Mouse (Mus musculus) liver, postnatal 0 days (tissue): ENCODE results near the gene Gabrb3.

Experiments used
- CTCF ChIP-seq: sonication (generic); IDR thresholded peaks from 2 replicates; pipeline ENCODE4 v1.5.1; 2016; ENCODE audit warnings: antibody characterized with exemption, low read depth
- EP300 ChIP-seq: IDR thresholded peaks from 2 replicates; pipeline ENCODE4 v1.6.1; 2016; ENCODE audit warnings: antibody characterized with exemption, low read depth, mild to moderate bottlenecking

DNA sequence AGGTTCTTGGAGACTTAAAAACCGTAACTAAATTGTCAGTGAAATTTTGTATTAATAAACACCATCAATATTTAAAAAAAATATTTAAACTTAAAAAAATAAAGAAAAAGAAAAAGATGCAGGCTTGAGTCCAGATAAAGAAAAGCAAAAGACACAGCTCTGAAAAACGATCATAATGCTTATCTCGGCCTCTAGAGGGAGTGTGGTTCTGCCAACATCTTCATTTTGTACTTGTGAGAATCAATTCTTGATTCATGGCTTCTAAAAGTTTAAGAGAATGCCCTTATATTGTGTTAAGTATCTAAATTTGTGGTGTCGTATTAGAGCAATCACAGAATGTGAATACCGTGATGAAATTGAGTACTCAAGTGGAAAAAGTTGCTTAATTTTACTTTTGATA lies 40.9 kb downstream of the Gabrb3 start:
- TF ChIP-seq CTCF (no peak), EP300 (no peak)
